Mouse (Mus musculus) heart, embryonic 14.5 days (tissue): ENCODE measurements around the gene Pycard. TPM values are rescaled to one million over a fixed set of nuclear protein-coding genes. Genes with fewer than 3 reads are reported as not detected.
"Not testable (repeated sequence)": the region's sequence is repeated elsewhere in the genome, so short reads cannot be mapped to it uniquely, and the experiment has no call there.

Experiments
- ATAC-seq: fragments of 200-750 bp; cut with Nextera tagmentation; 2 replicates; pipeline ENCODE4 v1.8.0; 2017; ENCODE audit warnings: low read depth, moderate TSS enrichment; ENCODE audit not compliant: insufficient number of reproducible peaks, insufficient read depth, low FRiP score
- H3K27ac ChIP-seq, 2 experiments: fragments of 200-500 bp in 1 of 2; fragments of 300-500 bp in 1 of 2; sonication (generic) in 1 of 2; replicated peaks in 1 of 2; 2 replicates each; pipeline ENCODE4 v1.5.1; 2012 to 2014; ENCODE audit warnings: low read depth in 2 of 2, low read length in 2 of 2, control low read depth in 1 of 2, mild to moderate bottlenecking in 1 of 2, mixed read lengths in 1 of 2; ENCODE audit not compliant: control insufficient read depth in 1 of 2, insufficient read depth in 1 of 2
- H3K27me3 ChIP-seq: fragments of 300-500 bp; sonication (generic); 2 replicates; pipeline ENCODE4 v1.6.1; 2014; ENCODE audit warnings: mild to moderate bottlenecking, low read length, control low read depth; ENCODE audit not compliant: control insufficient read depth, insufficient read depth
- H3K36me3 ChIP-seq: fragments of 300-500 bp; sonication (generic); 2 replicates; pipeline ENCODE4 v1.6.1; 2014; ENCODE audit warnings: mild to moderate bottlenecking, control low read depth, low read length, mixed read lengths; ENCODE audit not compliant: control insufficient read depth, insufficient read depth
- H3K4me1 ChIP-seq, 2 experiments: fragments of 200-500 bp in 1 of 2; fragments of 300-500 bp in 1 of 2; sonication (generic) in 1 of 2; 2 replicates each; pipeline ENCODE4 v1.6.1; 2012 to 2014; ENCODE audit warnings: low read length in 2 of 2, control low read depth in 1 of 2, mixed read lengths in 1 of 2; ENCODE audit not compliant: control insufficient read depth in 2 of 2, insufficient read depth in 2 of 2
- H3K4me2 ChIP-seq: fragments of 300-500 bp; sonication (generic); 2 replicates; pipeline ENCODE4 v1.6.1; 2014; ENCODE audit warnings: mild to moderate bottlenecking, low read length
- H3K4me3 ChIP-seq, 2 experiments: fragments of 200-500 bp in 1 of 2; fragments of 300-500 bp in 1 of 2; sonication (generic) in 1 of 2; 2 replicates each; pipeline ENCODE4 v1.5.1; 2012 to 2014; ENCODE audit warnings: low read length in 2 of 2, mild to moderate bottlenecking in 2 of 2, control low read depth in 1 of 2, low read depth in 1 of 2, moderate library complexity in 1 of 2; ENCODE audit not compliant: control insufficient read depth in 1 of 2, insufficient read depth in 1 of 2
- H3K9ac ChIP-seq: fragments of 300-500 bp; sonication (generic); 2 replicates; pipeline ENCODE4 v1.6.1; 2014; ENCODE audit warnings: mild to moderate bottlenecking, low read length
- H3K9me3 ChIP-seq: fragments of 300-500 bp; sonication (generic); 2 replicates; pipeline ENCODE4 v1.6.1; 2016; ENCODE audit warnings: low read length, control low read depth; ENCODE audit not compliant: control insufficient read depth
- WGBS: fragments of 180-500 bp; shearing (Covaris S2); extraction: QIAGEN DNeasy Blood & Tissue Kit; methylation state at CpG from one replicate; pipeline ENCODE4 v1.1.7; 2014; 5-methylcytosine and 5-hydroxymethylcytosine counted together
- polyA plus RNA-seq: library from polyadenylated mRNA; unstranded; fragments of >200 nt; fragmentation: Nextera tagmentation; extraction: Ambion mirVana; gene quantifications from 2 replicates; pipeline ENCODE4 v1.2.1, GENCODE M21; 2014

Pycard gene
- polyA plus RNA-seq, 1 experiment from 2014 or later = 59.9 TPM

- Histone ChIP-seq H3K36me3 (no peaks in the 10 kb centered on the region), H3K4me1 (no peaks in the 10 kb centered on the region), H3K27ac (no peak overlapping the region), H3K4me2 (no peak overlapping the region), H3K9me3 (no peaks in the 10 kb centered on the region), H3K4me3 (no peak overlapping the region), H3K27me3 (no peaks in the 10 kb centered on the region), H3K9ac (no peak overlapping the region)
- ATAC-seq = no peak
- WGBS = 58% methylated on average over 4 of the region's 4 CpGs
These were observed 31.3 kb upstream of the Pycard start for GRCm38 (mm10) chr7:128024932-128025331.

- 85% methylated on average over 9 of the region's 9 CpGs for WGBS
- Histone ChIP-seq H3K27me3 (no peaks in the 10 kb centered on the region), H3K9ac (no peak overlapping the region), H3K9me3 (no peaks in the 10 kb centered on the region), H3K4me1 (no peaks in the 10 kb centered on the region), H3K4me3 (no peak overlapping the region), H3K36me3 (no peaks in the 10 kb centered on the region), H3K4me2 (no peak overlapping the region), H3K27ac (no peak overlapping the region)
- no peak for ATAC-seq
These were observed 30.7 kb upstream of the Pycard start for GRCm38 (mm10) chr7:128024364-128024763.

- no peak for ATAC-seq
- no peak overlapping the region for H3K9ac ChIP-seq
- H3K9me3 ChIP-seq = no peaks in the 10 kb centered on the region
- H3K4me3 ChIP-seq = no peak overlapping the region
- 67% methylated on average over 4 of the region's 4 CpGs for WGBS
- no peaks in the 10 kb centered on the region for H3K4me1 ChIP-seq
- H3K4me2 ChIP-seq = no peak overlapping the region
- no peaks in the 10 kb centered on the region for H3K27me3 ChIP-seq
- H3K36me3 ChIP-seq = no peaks in the 10 kb centered on the region
- H3K27ac ChIP-seq = no peak overlapping the region
These were observed 29.9 kb upstream of the Pycard start for GRCm38 (mm10) chr7:128023565-128023964.

GRCm38 (mm10) chr7:128022974-128023373, 29.3 kb upstream of the Pycard start:
- Histone ChIP-seq H3K4me1 (no peaks in the 10 kb centered on the region), H3K9ac (no peak overlapping the region), H3K4me2 (no peak overlapping the region), H3K36me3 (no peaks in the 10 kb centered on the region), H3K27me3 (no peaks in the 10 kb centered on the region), H3K4me3 (no peak overlapping the region), H3K27ac (no peak overlapping the region), H3K9me3 (no peaks in the 10 kb centered on the region)
- ATAC-seq = no peak
- WGBS = 62% methylated on average over 8 of the region's 8 CpGs

- WGBS = 53% methylated on average over 2 of the region's 2 CpGs
- H3K27ac ChIP-seq = no peak overlapping the region
- ATAC-seq = no peak
- H3K4me2 ChIP-seq = no peak overlapping the region
- H3K27me3 ChIP-seq = no peaks in the 10 kb centered on the region
- no peaks in the 10 kb centered on the region for H3K9me3 ChIP-seq
- no peak overlapping the region for H3K4me3 ChIP-seq
- H3K4me1 ChIP-seq = no peaks in the 10 kb centered on the region
- H3K9ac ChIP-seq = no peak overlapping the region
- no peaks in the 10 kb centered on the region for H3K36me3 ChIP-seq
These were observed 25.5 kb upstream of the Pycard start for GRCm38 (mm10) chr7:128019187-128019586.

- Histone ChIP-seq H3K36me3 (no peaks in the 10 kb centered on the region), H3K9me3 (no peaks in the 10 kb centered on the region), H3K9ac (no peak overlapping the region), H3K4me3 (no peak overlapping the region), H3K4me1 (no peaks in the 10 kb centered on the region), H3K4me2 (no peak overlapping the region), H3K27ac (no peak overlapping the region), H3K27me3 (no peaks in the 10 kb centered on the region)
- 84% methylated on average over 3 of the region's 3 CpGs for WGBS
- ATAC-seq = no peak
These were observed 24.6 kb upstream of the Pycard start for GRCm38 (mm10) chr7:128018275-128018674.

- Histone ChIP-seq H3K27ac (no peak overlapping the region), H3K36me3 (no peaks in the 10 kb centered on the region), H3K27me3 (no peaks in the 10 kb centered on the region), H3K4me2 (no peak overlapping the region), H3K9ac (no peak overlapping the region), H3K9me3 (no peaks in the 10 kb centered on the region), H3K4me1 (no peaks in the 10 kb centered on the region), H3K4me3 (no peak overlapping the region)
- 86% methylated on average over 6 of the region's 6 CpGs for WGBS
- ATAC-seq = no peak
These were observed 23.0 kb upstream of the Pycard start for GRCm38 (mm10) chr7:128016650-128017049.

GRCm38 (mm10) chr7:128016134-128016533, 22.5 kb upstream of the Pycard start:
- not testable (repeated sequence) for H3K36me3 ChIP-seq, H3K9me3 ChIP-seq, H3K4me2 ChIP-seq, H3K9ac ChIP-seq, H3K4me3 ChIP-seq, H3K27me3 ChIP-seq, ATAC-seq, H3K27ac ChIP-seq, H3K4me1 ChIP-seq
- 63% methylated on average over 5 of the region's 5 CpGs for WGBS
